In genomic region chr2:35595718-35596117, GRCm38 (mm10) we compare ENCODE assay signal across 15 mouse cellular contexts. TPM values are rescaled to one million over a fixed set of nuclear protein-coding genes. Genes with fewer than 3 reads are reported as not detected.
DNase-seq lines count a peak whose midpoint lies in the region; ATAC-seq and TF ChIP-seq lines count a peak whose summit lies in the region.
"Had no signal": no experiment of that assay in that cellular context is flagged by ENCODE, and none has a peak within 500 bp of the region (broad histone marks: within the 10 kb centered on the region; RNA-seq: fewer than 3 reads in every experiment).

No protein-coding gene starts in this region.

- WGBS in heart, embryonic 14.5 days: 38% methylated on average over 5 of the region's 5 CpGs
- WGBS in heart, embryonic 11.5 days (ENCODE audit: insufficient replicate concordance): 44% methylated on average over 5 of the region's 5 CpGs
- WGBS in lung, adult 2 months: 55% methylated on average over 5 of the region's 5 CpGs
- WGBS in heart, postnatal 0 days: 53% methylated on average over 5 of the region's 5 CpGs

- no peak for TF ChIP-seq EP300 in heart, postnatal 0 days (IDR thresholded peaks at IDR 0.05; ENCODE audit: low read depth)

- DNase-seq in lung, adult 18-20 months: peak; percentile 83 to 88
- no peak for DNase-seq in lung, adult 2 months
- DNase-seq in heart, postnatal 0 days (ENCODE audit: low spot score): no peak
- peak; percentile 78 for DNase-seq in lung, postnatal 25 days (ENCODE audit: low spot score)
- DNase-seq: gastrocnemius, postnatal 14 days; retina, postnatal 1 day; spleen, adult 18-20 months had no signal

- H3K4me3 ChIP-seq in heart, embryonic 14.5 days (ENCODE audit: control insufficient read depth in 1 of 2, insufficient read depth in 1 of 2, low read depth in 1 of 2, low read length in 2 of 2): no peak overlapping the region
- H3K4me3 ChIP-seq in heart, embryonic 11.5 days (ENCODE audit: low read depth, low read length): no peak overlapping the region
- H3K4me3 ChIP-seq in lung, adult 2 months (replicated peaks; ENCODE audit: extremely low read depth, low read depth, low read length): no peak overlapping the region
- no peak overlapping the region for H3K4me3 ChIP-seq in heart, postnatal 0 days (ENCODE audit: low read depth, low read length)
- H3K4me3 ChIP-seq: forebrain, embryonic 15.5 days; hindbrain, embryonic 13.5 days; left cerebral cortex, adult 2 months; limb, embryonic 13.5 days; neural tube, embryonic 15.5 days had no signal

- no peak overlapping the region for H3K9ac ChIP-seq in heart, embryonic 14.5 days (ENCODE audit: low read length)
- H3K9ac ChIP-seq in heart, embryonic 11.5 days (ENCODE audit: low read depth, low read length): no peak overlapping the region
- no peak overlapping the region for H3K9ac ChIP-seq in heart, postnatal 0 days (replicated peaks; ENCODE audit: low read depth, low read length)
- H3K9ac ChIP-seq: forebrain, embryonic 15.5 days; hindbrain, embryonic 13.5 days; limb, embryonic 13.5 days; neural tube, embryonic 15.5 days had no signal

- H3K27ac ChIP-seq in heart, embryonic 14.5 days (replicated peaks in 1 of 2; ENCODE audit: control insufficient read depth in 1 of 2, insufficient read depth in 1 of 2, low read depth in 2 of 2, low read length in 2 of 2): peak overlapping the region; percentile 72 to 83
- H3K27ac ChIP-seq in heart, embryonic 11.5 days (ENCODE audit: low read depth, low read length): no peak overlapping the region
- H3K27ac ChIP-seq in heart, postnatal 0 days (ENCODE audit: low read depth): peak overlapping the region; percentile 58
- H3K27ac ChIP-seq: forebrain, embryonic 15.5 days; hindbrain, embryonic 13.5 days; left cerebral cortex, adult 2 months; limb, embryonic 13.5 days; neural tube, embryonic 15.5 days had no signal

- no peak for TF ChIP-seq POLR2A in lung, adult 2 months (IDR thresholded peaks at IDR 0.05; ENCODE audit: borderline replicate concordance, extremely low read depth, low read depth, low read length)

- H3K27me3 ChIP-seq in heart, embryonic 14.5 days (ENCODE audit: control insufficient read depth, insufficient read depth, low read length): no peaks in the 10 kb centered on the region
- no peaks in the 10 kb centered on the region for H3K27me3 ChIP-seq in heart, embryonic 11.5 days (ENCODE audit: control insufficient read depth, insufficient read depth, low read length)
- H3K27me3 ChIP-seq in heart, postnatal 0 days (ENCODE audit: control insufficient read depth, insufficient read depth, low read length): no peaks in the 10 kb centered on the region
- H3K27me3 ChIP-seq: forebrain, embryonic 15.5 days; limb, embryonic 13.5 days; neural tube, embryonic 15.5 days had no signal

- H3K36me3 ChIP-seq in heart, embryonic 14.5 days (ENCODE audit: control insufficient read depth, insufficient read depth, low read length): no peaks in the 10 kb centered on the region
- H3K36me3 ChIP-seq in heart, embryonic 11.5 days (ENCODE audit: control insufficient read depth, insufficient read depth, low read length): no peaks in the 10 kb centered on the region
- no peaks in the 10 kb centered on the region for H3K36me3 ChIP-seq in heart, postnatal 0 days (replicated peaks; ENCODE audit: control insufficient read depth, insufficient read depth, low read length)
- H3K36me3 ChIP-seq: forebrain, embryonic 15.5 days; hindbrain, embryonic 13.5 days; limb, embryonic 13.5 days; neural tube, embryonic 15.5 days had no signal

- H3K4me1 ChIP-seq in heart, embryonic 14.5 days (ENCODE audit: control insufficient read depth in 2 of 2, insufficient read depth in 2 of 2, low read length in 2 of 2): peaks cover 68 to 80% of the 10 kb centered on the region in 2 experiments
- H3K4me1 ChIP-seq in heart, embryonic 11.5 days (ENCODE audit: control insufficient read depth, insufficient read depth, low read length): peaks cover 66% of the 10 kb centered on the region
- H3K4me1 ChIP-seq in lung, adult 2 months (ENCODE audit: control insufficient read depth, insufficient read depth, low read length): peaks cover 26% of the 10 kb centered on the region
- H3K4me1 ChIP-seq in heart, postnatal 0 days (ENCODE audit: control insufficient read depth, insufficient read depth): peaks cover 74% of the 10 kb centered on the region

- TF ChIP-seq CTCF in lung, adult 2 months (IDR thresholded peaks at IDR 0.05; ENCODE audit: insufficient read depth, low read length): no peak
- TF ChIP-seq CTCF in heart, postnatal 0 days (IDR thresholded peaks at IDR 0.05; ENCODE audit: low read depth): no peak

- ATAC-seq in heart, embryonic 14.5 days (ENCODE audit: insufficient number of reproducible peaks, insufficient read depth, low FRiP score, low read depth): no peak
- ATAC-seq in heart, embryonic 11.5 days (replicated peaks; ENCODE audit: insufficient number of reproducible peaks, low FRiP score, low TSS enrichment): no peak
- no peak for ATAC-seq in heart, postnatal 0 days (ENCODE audit: insufficient read depth, low read depth)
- no peak for ATAC-seq in erythroid progenitor cell, adult 5-6 weeks (replicated peaks; ENCODE audit: low FRiP score, poor library complexity, severe bottlenecking)
- ATAC-seq: forebrain, embryonic 15.5 days had no signal

- H3K4me2 ChIP-seq in heart, embryonic 14.5 days (ENCODE audit: low read length): no peak overlapping the region
- no peak overlapping the region for H3K4me2 ChIP-seq in heart, embryonic 11.5 days
- no peak overlapping the region for H3K4me2 ChIP-seq in heart, postnatal 0 days (ENCODE audit: low read depth, low read length)
- H3K4me2 ChIP-seq: forebrain, embryonic 15.5 days; hindbrain, embryonic 13.5 days; limb, embryonic 13.5 days; neural tube, embryonic 15.5 days had no signal

- no peaks in the 10 kb centered on the region for H3K9me3 ChIP-seq in heart, embryonic 14.5 days (ENCODE audit: control insufficient read depth, low read length)
- H3K9me3 ChIP-seq in heart, embryonic 11.5 days (replicated peaks; ENCODE audit: control insufficient read depth, low read length): no peaks in the 10 kb centered on the region
- H3K9me3 ChIP-seq in heart, postnatal 0 days (replicated peaks; ENCODE audit: control insufficient read depth, low read length): no peaks in the 10 kb centered on the region
- H3K9me3 ChIP-seq: forebrain, embryonic 15.5 days; hindbrain, embryonic 13.5 days; limb, embryonic 13.5 days; neural tube, embryonic 15.5 days had no signal

RNA-seq across cellular contexts. Expression of gene Dab2ip, which starts 37.7 kb away (rescaled TPM):
- 46.6 and 49.8 TPM in 2 replicates for polyA plus RNA-seq in heart, embryonic 14.5 days (2014; fragmentation: Nextera tagmentation; extraction: Ambion mirVana)
- 49.0 and 49.1 TPM in 2 replicates for polyA plus RNA-seq in heart, embryonic 11.5 days (2014; fragmentation: Nextera tagmentation; extraction: Ambion mirVana)
- polyA plus RNA-seq in lung, adult 2 months (2012; rRNA removed): 113 and 132 TPM in 2 replicates
- 57.7 and 61.1 TPM in 2 replicates for total RNA-seq in heart, postnatal 0 days (2014; rRNA removed; ENCODE audit: low replicate concordance)
- polyA plus RNA-seq in heart, postnatal 0 days (2015; fragmentation: Nextera tagmentation; extraction: Ambion mirVana): 23.8 and 23.9 TPM in 2 replicates
- not detected in 2 replicates for total RNA-seq in erythroid progenitor cell, adult 5-6 weeks (2015; ENCODE audit: low replicate concordance)
- total RNA-seq in erythroid progenitor cell, adult 5-6 weeks (2017; ENCODE audit: low replicate concordance): 0.15 and 1.2 TPM in 2 replicates

Comparison
In these comparisons a context has a peak if more than half of its experiments do, and no peak if none do; other contexts are left out.
1. DNase-seq: peak in lung, adult 18-20 months (2 of 2) and lung, postnatal 25 days (single experiment); none in lung, adult 2 months (single experiment) and heart, postnatal 0 days (single experiment).